Mouse (Mus musculus) lung, postnatal 0 days (tissue): ENCODE data around the gene Cdh1.

Experiments used
- CTCF ChIP-seq: IDR thresholded peaks from 2 replicates; pipeline ENCODE4 v1.5.1; 2016; ENCODE audit warnings: antibody characterized with exemption, mild to moderate bottlenecking
- EP300 ChIP-seq: IDR thresholded peaks from 2 replicates; pipeline ENCODE4 v1.6.1; 2016; ENCODE audit warnings: antibody characterized with exemption, mild to moderate bottlenecking, control low read depth

DNA sequence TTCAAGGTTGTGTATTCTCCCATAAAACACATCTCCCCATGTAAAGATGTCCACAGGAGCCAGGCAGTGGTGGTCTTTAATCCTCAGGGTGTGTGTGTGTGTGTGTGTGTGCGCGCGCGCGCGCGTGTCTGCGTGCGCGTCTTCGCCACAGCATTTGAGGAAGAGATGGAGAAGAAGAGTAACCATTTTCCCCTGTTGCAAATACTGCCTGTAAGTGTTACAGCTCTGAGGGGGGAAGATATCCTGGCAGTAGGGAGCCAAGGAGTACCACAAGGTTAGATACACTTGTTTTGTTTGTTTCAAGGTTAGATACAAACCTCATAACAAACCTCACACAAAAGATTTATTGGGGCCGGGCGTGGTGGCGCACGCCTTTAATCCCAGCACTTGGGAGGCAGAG lies 71.2 kb downstream of the Cdh1 start:
- TF ChIP-seq CTCF = no peak
- TF ChIP-seq EP300 = no peak
